Mouse (Mus musculus) hindbrain, embryonic 14.5 days (tissue): ENCODE data around the gene Ddt. TPM values are rescaled to one million over a fixed set of nuclear protein-coding genes. Genes with fewer than 3 reads are reported as not detected.

Experiments
- ATAC-seq: fragments of 200-750 bp; cut with Nextera tagmentation; 2 replicates; pipeline ENCODE4 v1.8.0; 2017; ENCODE audit warnings: moderate number of reproducible peaks, mild to moderate bottlenecking, moderate TSS enrichment, moderate library complexity; ENCODE audit not compliant: low FRiP score
- DNase-seq: peaks from one replicate; pipeline ENCODE4 v3.0.0-alpha.2; 2015; ENCODE audit warnings: low spot score
- H3K27ac ChIP-seq: fragments of 300-500 bp; sonication (generic); 2 replicates; pipeline ENCODE4 v1.5.1; 2014; ENCODE audit warnings: mild to moderate bottlenecking, moderate library complexity
- H3K27me3 ChIP-seq: fragments of 300-500 bp; sonication (generic); 2 replicates; pipeline ENCODE4 v1.6.1; 2014; ENCODE audit warnings: mild to moderate bottlenecking, low read length, mixed read lengths; ENCODE audit not compliant: control insufficient read depth, insufficient read depth
- H3K36me3 ChIP-seq: fragments of 300-500 bp; sonication (generic); replicated peaks from 2 replicates; pipeline ENCODE4 v1.6.1; 2014; ENCODE audit not compliant: control insufficient read depth, insufficient read depth
- H3K4me1 ChIP-seq: fragments of 300-500 bp; sonication (generic); replicated peaks from 2 replicates; pipeline ENCODE4 v1.6.1; 2014; ENCODE audit warnings: antibody characterized with exemption, low read length, mixed read lengths; ENCODE audit not compliant: control insufficient read depth, insufficient read depth
- H3K4me2 ChIP-seq: fragments of 300-500 bp; sonication (generic); replicated peaks from 2 replicates; pipeline ENCODE4 v1.6.1; 2014; ENCODE audit warnings: mild to moderate bottlenecking, moderate library complexity
- H3K4me3 ChIP-seq: fragments of 300-500 bp; sonication (generic); replicated peaks from 2 replicates; pipeline ENCODE4 v1.5.1; 2014; ENCODE audit warnings: mild to moderate bottlenecking, low read length
- H3K9ac ChIP-seq: fragments of 300-500 bp; sonication (generic); 2 replicates; pipeline ENCODE4 v1.6.1; 2014
- H3K9me3 ChIP-seq: fragments of 300-500 bp; sonication (generic); 2 replicates; pipeline ENCODE4 v1.6.1; 2016; ENCODE audit warnings: low read length; ENCODE audit not compliant: control insufficient read depth
- WGBS: fragments of 180-500 bp; shearing (Covaris S2); extraction: QIAGEN DNeasy Blood & Tissue Kit; methylation state at CpG from one replicate; pipeline ENCODE4 v1.1.7; 2014; 5-methylcytosine and 5-hydroxymethylcytosine counted together
- polyA plus RNA-seq: library from polyadenylated mRNA; unstranded; fragments of >200 nt; fragmentation: Nextera tagmentation; extraction: Ambion mirVana; gene quantifications from 2 replicates; pipeline ENCODE4 v1.2.1, GENCODE M21; 2014

Gene Ddt
- 84.3 and 89.8 TPM in 2 replicates for polyA plus RNA-seq

DNA sequence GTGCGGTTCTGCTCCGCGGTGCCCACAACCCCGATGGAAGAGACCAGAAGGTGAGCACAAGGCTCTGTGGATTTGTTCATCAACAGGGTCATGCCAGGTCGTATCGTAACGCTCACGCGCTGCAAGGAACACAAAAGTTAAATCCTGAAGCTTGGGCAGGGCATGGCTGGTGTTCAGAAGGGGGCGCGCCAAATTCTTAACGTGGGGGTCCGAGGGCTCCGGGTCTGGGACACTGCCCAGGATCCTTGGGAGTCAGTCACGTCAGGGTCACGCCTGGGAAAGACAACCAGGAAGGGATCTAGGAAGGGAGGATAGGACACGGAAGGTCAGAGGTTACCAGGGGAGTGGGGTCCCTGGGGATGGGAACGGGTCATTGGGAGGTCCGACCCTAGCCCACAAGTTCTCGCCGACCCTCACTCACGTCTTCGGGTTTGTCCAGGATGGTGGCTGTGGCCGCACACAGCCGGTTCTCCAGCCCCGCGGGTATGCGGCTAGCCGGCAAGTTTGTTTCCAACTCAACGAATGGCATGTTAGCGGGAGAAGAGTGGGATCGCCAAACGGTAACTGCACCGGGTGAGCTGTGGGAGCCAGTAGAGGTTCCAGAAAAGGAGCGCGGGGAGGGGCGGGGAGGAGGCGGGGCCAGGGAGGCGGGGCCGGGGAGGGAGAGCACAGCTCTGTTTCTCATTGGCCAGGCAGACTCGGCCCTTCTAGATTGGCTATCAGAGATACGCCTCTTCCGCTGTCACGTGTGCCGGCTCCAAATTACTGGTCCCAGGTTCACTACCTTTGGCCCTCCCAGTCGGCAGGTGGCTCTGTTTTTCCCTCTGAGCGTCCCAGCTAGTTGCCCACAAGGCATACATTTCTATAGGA lies at the start of gene Ddt:
TSS of gene Ddt (minus strand) at position 620 of the 870 bp plus-strand sequence.
- Histone ChIP-seq H3K9me3 (no peaks in the 10 kb centered on the region), H3K27ac (no peak within 1 kb of the TSS), H3K4me2 (peak within 1 kb of the TSS; percentile 99), H3K4me1 (peaks cover 10% of the 10 kb centered on the region), H3K4me3 (peak within 1 kb of the TSS; percentile 48), H3K36me3 (no peaks in the 10 kb centered on the region), H3K27me3 (peaks cover 4% of the 10 kb centered on the region; the same call in 1 of the 2 replicates), H3K9ac (peak within 1 kb of the TSS; percentile 57)
- ATAC-seq = peak; percentile 97
- under 1% methylated on average over 46 of the region's 47 CpGs for WGBS
- peak; percentile 84 for DNase-seq

- Histone ChIP-seq H3K36me3 (no peaks in the 10 kb centered on the region), H3K27ac (no peak within 1 kb of the TSS), H3K9ac (no peak within 1 kb of the TSS), H3K27me3 (no peaks in the 10 kb centered on the region), H3K4me2 (no peak within 1 kb of the TSS), H3K4me3 (no peak within 1 kb of the TSS), H3K4me1 (no peaks in the 10 kb centered on the region), H3K9me3 (no peaks in the 10 kb centered on the region)
- WGBS = 95% methylated on average over 2 of the region's 2 CpGs
- ATAC-seq = no peak
- no peak for DNase-seq
Observed at GRCm38 (mm10) chr10:75822443-75822842, 49.2 kb upstream of the Ddt start, which contains the start of gene Gstt4. TSS of gene Gstt4 (minus strand) at chr10:75822543.

DNA sequence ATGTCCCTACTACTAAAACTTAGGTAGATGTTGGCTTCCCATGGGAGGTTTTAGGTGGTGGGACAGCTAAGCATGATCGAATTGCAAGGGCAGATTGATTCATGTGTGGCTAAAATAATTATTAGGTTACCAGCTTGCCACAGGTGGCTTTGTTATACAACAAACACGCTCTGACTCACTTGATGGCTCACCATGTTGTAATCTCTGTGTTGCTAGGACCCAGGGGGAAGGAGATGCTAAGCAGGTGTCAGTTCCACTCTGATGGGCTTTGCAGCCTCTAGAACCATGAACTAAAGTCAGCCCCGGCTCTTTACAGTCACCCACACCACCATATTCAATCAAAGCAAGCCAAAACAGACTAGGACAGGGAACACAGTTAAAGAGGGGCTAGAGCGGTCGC lies 46.7 kb upstream of the Ddt start:
- no peaks in the 10 kb centered on the region for H3K36me3 ChIP-seq
- H3K4me2 ChIP-seq = no peak overlapping the region
- no peak for DNase-seq
- H3K27me3 ChIP-seq = no peaks in the 10 kb centered on the region
- no peak for ATAC-seq
- no peak overlapping the region for H3K27ac ChIP-seq
- no peaks in the 10 kb centered on the region for H3K9me3 ChIP-seq
- H3K4me1 ChIP-seq = no peaks in the 10 kb centered on the region
- no peak overlapping the region for H3K4me3 ChIP-seq
- 86% methylated on average over 5 of the region's 5 CpGs for WGBS
- H3K9ac ChIP-seq = no peak overlapping the region

DNA sequence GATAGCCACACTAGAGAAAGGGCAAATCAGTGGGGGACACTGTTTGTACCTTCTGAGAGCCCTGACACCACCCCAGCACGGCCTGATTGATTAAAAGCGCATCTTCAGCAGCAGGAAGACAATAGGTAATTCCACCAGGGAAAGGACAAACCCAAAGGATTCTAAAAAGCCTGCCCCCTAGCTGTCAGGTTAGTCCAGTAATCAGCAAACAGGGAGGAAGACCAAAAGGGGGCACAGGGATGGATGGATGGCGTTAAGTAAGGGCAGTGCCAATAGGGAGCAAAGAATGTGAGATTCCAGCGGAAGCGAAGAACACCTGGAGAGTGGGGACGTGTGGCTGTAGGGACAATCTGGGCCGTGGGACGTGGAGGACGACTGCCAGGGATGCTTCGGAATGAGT lies 45.4 kb upstream of the Ddt start:
- no peak for DNase-seq
- 66% methylated on average over 10 of the region's 10 CpGs for WGBS
- Histone ChIP-seq H3K36me3 (no peaks in the 10 kb centered on the region), H3K4me3 (no peak overlapping the region), H3K4me1 (no peaks in the 10 kb centered on the region), H3K9ac (no peak overlapping the region), H3K4me2 (no peak overlapping the region), H3K9me3 (no peaks in the 10 kb centered on the region), H3K27ac (no peak overlapping the region), H3K27me3 (no peaks in the 10 kb centered on the region)
- no peak for ATAC-seq

DNA sequence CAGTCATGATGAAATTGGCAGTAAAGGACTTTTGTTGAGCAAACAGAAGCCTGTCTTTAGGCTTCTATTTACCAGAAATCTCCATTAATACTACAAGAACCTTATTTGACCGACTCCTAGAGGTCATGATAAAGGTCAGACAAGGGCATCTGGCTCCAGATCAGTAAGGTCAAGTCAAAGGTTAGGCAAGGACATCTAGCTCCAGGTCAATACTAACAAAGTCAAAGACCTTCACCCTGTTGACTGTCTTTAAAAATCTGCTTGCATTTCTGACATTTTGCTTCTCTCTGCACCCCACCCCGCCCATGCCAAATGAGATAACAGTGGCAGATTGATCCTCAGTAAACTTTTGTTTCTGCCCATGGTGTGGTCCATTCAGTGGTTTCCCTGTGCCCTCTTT lies 31.0 kb upstream of the Ddt start:
- DNase-seq = no peak
- no peak for ATAC-seq

GRCm38 (mm10) chr10:75798176-75798696 lies 25.0 kb upstream of the Ddt start, which contains the start of gene Gstt1:
TSS of gene Gstt1 (minus strand) at chr10:75798584.
- peak within 1 kb of the TSS; percentile 31 for H3K4me3 ChIP-seq
- peak within 1 kb of the TSS; percentile 56 for H3K4me2 ChIP-seq
- H3K4me1 ChIP-seq = no peaks in the 10 kb centered on the region; the same call in 1 of the 2 replicates
- no peak within 1 kb of the TSS for H3K27ac ChIP-seq
- no peaks in the 10 kb centered on the region for H3K9me3 ChIP-seq
- peaks cover 8% of the 10 kb centered on the region for H3K27me3 ChIP-seq
- H3K36me3 ChIP-seq = no peaks in the 10 kb centered on the region
- peak within 1 kb of the TSS; percentile 47 for H3K9ac ChIP-seq
- DNase-seq (peak; percentile 25), ATAC-seq (0 out of 2 replicates have a peak, but pooled peaks have one; percentile 11)
- 3% methylated on average over 18 of the region's 18 CpGs for WGBS

More for the DNA sequence above, 31.0 kb upstream of the Ddt start:
- Histone ChIP-seq H3K9me3 (no peaks in the 10 kb centered on the region), H3K27ac (no peak overlapping the region), H3K4me2 (no peak overlapping the region), H3K27me3 (no peaks in the 10 kb centered on the region), H3K9ac (no peak overlapping the region), H3K36me3 (no peaks in the 10 kb centered on the region), H3K4me3 (no peak overlapping the region), H3K4me1 (no peaks in the 10 kb centered on the region)
- WGBS = 82% methylated on average over 2 of the region's 2 CpGs

DNA sequence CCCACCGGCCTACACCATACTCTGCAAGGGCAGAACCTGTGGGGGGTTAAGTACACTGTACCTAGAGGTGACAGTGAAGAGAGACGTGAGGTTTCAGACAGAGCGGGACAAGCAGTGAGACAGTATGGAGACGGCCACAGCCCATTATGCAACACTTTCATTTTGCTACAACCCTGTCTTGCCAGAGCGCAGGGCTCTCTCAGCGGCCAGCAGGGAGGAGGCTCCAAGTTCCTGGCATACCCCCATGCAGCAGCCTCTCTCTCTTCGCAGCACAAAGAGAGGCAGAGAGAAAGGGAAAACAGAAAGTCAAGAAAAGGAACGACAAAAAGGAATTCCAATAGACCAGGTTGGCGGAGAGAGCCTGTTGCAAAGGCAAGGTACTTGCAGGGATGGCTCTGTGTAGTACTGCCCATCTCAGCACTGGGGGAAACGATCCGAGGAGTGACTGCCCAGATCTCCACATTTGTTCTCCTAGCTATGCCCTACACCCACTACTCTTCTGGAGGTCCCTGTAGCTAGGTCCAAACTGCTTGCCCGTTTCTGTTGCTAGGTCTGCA lies 24.5 kb upstream of the Ddt start:
- H3K27ac ChIP-seq = no peak overlapping the region

GRCm38 (mm10) chr10:75796731-75797516 lies 23.7 kb upstream of the Ddt start:
- DNase-seq (no peak), ATAC-seq (no peak)
- Histone ChIP-seq H3K36me3 (no peaks in the 10 kb centered on the region), H3K27ac (no peak overlapping the region), H3K4me3 (peak overlapping the region; percentile 31), H3K9me3 (no peaks in the 10 kb centered on the region), H3K9ac (peak overlapping the region; percentile 47), H3K4me1 (no peaks in the 10 kb centered on the region; the same call in 1 of the 2 replicates), H3K4me2 (peak overlapping the region; percentile 56), H3K27me3 (peaks cover 8% of the 10 kb centered on the region)
- 47% methylated on average over 11 of the region's 11 CpGs for WGBS

More for the DNA sequence above, 24.5 kb upstream of the Ddt start:
- Histone ChIP-seq H3K9ac (peak overlapping the region; percentile 47), H3K27me3 (peaks cover 8% of the 10 kb centered on the region), H3K4me2 (peak overlapping the region; percentile 56), H3K4me1 (no peaks in the 10 kb centered on the region; the same call in 1 of the 2 replicates), H3K9me3 (no peaks in the 10 kb centered on the region), H3K4me3 (peak overlapping the region; percentile 31), H3K36me3 (no peaks in the 10 kb centered on the region)
- under 1% methylated on average over 12 of the region's 12 CpGs for WGBS
- DNase-seq (peak; percentile 31), ATAC-seq (peak; percentile 81)
